Mouse (Mus musculus) embryo, embryonic 11 days (tissue): ENCODE results near the gene Deup1.
"Not testable (repeated sequence)": the region's sequence is repeated elsewhere in the genome, so short reads cannot be mapped to it uniquely, and the experiment has no call there.

Experiments used
- DNase-seq: peaks from one replicate; pipeline ENCODE4 v3.0.0-alpha.2; 2015

The Deup1 gene

DNA sequence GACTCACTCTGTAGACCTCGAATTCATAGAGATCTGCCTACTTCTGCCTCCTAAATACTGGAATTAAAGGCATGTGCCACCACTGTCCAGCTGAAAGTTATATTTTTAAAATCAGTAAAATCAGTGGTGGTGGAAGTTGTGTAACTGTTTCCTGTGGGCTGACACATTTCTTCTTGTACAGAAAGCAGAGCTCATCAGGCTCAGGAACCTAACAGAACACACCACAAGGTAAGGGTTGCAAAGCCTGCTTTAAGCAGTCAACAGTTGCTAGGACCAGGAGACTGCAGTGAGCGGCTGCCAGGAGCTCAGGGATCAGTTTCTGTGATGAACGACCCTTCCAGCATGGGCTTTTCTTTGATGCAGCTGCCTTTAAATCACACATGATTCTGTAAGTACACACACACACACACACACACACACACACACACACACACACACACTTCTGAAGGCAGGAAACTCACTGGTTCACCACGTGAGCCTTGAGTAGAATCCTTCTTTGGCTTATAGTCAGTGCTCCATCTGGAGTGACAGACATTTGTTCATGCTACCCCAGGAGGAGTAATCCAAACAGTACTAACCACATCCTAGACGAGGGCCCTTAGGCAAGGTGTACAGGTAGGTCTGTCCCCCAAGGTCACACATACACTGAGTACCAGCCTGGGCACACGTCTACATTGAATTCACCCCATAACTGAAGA, 40.4 kb downstream of the Deup1 start:
- DNase-seq, result no peak

DNA sequence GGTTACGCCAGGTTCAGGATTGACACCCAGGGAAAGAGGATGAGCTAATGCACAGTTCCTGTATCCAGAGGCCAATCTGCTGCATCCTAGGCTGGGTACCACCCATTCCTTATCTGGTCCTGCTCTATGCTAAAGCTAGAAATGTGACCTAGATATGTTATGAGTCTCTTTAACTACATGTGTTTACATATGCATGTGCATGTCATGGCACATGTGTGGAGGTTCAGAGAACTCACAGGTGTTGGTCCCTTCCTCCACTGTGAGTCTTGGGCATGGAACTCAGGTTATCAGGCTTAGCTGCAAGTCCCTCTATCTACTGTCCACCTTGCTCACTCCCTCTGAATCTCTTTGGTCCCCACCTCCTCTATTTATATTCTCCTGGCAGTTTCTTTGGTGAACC, 41.8 kb downstream of the Deup1 start:
- no peak for DNase-seq

DNA sequence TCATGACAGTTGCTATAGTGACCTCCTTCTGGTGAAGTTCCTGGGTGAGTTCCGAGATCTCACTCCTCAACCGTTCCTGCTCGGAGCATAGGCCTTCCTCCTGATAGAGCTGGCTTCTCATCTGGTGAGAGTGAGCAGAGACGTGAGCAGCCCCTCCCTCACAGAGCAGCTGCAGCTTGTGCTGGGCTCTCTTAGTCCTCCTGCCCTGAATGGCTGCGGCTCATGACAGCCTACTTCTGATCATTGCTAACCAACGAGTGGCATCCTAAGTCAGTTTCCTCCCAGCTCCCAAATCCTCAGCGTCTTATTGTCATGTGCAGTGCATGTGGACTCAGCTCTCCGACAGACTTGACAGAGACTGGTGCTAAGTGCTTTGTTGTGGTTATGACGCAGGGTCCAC, 43.5 kb downstream of the Deup1 start:
- DNase-seq, result no peak

DNA sequence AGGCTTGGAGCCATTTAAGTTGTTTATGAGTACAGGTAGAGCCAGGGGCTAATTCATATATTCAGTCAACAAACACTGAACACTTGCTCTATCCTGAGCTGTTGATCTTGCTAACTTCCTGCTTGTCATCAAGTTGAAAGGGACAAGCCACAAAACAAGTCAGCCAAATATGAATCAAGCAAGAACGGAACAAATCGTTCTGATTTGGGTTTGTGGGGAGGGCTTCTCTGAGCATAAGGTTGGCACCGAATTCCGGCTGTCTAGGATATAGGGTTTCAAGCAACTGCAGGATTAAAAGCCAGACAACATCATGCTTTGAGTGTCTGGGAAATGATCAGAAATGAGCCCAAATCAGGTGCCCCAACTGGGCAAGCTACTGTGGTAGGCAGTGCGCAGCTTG, 45.7 kb downstream of the Deup1 start:
- no peak for DNase-seq

DNA sequence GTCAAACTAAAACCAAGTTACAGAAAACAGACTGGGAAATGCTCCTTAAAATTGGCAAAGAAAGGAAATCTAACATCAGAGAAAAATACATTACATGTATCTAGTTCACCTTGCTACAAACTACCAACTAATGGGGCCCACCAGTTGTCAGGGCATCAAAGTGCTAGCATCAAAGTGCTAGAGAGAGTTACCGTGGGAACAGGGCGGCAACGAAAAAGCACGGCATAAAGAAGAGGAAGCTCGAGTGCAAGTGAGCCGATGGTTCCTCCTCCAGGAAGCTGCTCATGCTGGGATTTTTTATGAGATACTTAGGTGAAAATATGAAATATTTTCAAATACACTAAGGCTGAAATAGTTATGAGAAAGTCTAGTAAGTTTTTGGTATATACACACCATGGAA, 47.6 kb downstream of the Deup1 start:
- DNase-seq, result no peak

DNA sequence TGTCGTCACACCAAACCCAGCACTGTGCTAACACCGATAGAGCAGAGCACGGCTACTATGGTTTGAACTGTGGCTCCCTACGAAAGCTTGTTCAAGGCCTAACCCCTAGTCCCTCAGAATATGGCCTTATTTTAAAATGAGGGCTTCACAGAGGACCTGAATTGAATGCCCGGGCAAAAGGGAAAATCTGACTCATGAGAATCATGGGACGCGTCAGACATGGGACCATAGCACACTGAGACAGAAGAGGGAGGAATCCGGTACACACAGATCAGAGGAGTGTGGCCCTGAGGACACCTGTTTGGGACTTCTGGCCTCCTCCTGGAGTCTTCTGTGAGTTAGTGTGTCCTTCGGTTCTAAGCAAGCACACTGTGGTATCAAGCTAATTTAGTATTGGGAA, 48.8 kb downstream of the Deup1 start:
- no peak for DNase-seq

DNA sequence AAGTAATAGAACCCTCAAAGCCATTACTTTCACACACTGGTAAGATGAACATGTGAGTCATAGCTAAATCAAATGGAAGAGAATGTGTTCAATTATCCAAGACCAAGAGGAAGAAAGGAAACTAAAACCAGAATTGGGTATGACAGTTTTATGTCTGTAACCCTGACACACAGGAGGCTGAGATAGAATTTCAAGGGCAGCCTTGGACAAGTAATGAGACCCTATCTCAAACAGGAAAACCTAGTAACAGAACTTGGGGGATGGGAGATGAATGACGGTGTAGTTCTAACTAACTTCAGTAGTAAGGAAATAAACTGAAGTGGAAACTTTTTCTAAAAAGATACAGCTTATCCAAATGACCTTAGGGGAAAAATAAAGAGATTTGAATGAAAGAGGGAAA, 49.3 kb downstream of the Deup1 start:
- DNase-seq, result no peak

DNA sequence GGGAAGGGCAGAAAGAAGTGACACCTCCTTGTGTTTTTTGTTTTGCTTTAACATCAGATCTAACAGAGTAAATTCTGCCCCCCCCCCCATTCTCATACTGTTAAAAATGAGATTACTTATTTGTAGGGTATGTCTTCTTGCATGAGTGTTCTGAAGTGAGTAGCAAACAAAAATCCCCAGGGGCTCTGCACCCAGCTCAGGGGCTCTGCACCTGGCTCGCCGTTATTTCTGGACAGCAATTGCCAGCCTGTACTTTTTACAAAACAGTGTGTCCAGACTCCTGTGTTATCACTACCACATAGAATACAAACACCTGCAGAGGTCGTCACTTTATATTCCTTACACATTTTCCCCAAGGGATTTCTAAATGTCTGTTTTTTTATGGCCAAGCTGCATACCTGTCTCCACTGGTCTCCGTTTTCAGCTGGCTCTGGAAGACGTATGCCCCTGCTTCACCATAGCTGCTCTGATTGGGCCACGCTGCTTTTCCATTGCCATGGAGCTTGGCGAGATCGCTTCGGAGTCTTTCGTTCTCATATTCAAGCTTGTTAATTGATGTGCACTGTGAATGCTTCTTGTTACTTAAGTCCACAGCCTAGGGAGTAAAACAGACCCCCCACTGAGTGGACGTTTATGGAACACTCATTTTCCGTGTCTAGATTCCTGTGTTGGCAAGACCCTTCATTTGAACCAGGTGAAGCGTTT, 52.8 kb downstream of the Deup1 start:
- peak; percentile 15 for DNase-seq

DNA sequence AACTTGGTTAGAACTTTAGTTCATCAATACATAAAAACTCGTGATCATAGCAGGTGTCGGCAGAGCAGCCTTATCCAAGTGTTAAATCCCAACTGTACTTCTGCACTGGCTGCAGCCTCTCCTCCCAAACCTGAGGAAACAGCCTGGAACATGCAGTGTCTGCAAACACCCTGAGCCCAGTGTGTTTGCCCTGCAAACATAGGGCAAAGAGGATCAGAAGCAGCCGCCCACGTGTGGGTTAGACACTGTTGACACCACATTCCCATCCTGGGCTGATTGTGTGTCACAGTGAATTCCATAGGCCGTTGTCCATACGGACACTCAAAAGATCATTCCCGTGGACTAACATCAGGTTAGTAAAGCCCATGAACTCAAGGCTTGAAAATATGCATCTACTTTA, 65.4 kb downstream of the Deup1 start:
- no peak for DNase-seq

DNA sequence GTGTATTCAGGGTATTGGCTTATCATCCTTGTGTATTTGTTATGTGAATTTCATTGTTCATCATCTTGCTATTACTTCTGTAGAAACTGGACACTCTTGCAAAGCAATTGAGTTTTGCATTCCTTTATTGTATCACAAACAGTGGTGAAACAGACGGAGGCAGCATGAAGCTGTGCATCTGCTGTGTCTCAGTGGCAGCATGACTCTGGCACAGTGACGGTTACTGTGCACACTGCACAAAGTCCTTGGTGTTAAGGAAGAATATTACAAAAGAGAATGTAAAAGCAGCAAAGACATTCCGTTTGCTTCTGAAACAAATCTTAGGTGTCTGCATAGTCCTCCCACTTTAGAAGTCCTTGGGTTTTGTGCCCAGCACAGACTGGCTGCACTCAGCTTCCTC, 67.3 kb downstream of the Deup1 start:
- no peak for DNase-seq

DNA sequence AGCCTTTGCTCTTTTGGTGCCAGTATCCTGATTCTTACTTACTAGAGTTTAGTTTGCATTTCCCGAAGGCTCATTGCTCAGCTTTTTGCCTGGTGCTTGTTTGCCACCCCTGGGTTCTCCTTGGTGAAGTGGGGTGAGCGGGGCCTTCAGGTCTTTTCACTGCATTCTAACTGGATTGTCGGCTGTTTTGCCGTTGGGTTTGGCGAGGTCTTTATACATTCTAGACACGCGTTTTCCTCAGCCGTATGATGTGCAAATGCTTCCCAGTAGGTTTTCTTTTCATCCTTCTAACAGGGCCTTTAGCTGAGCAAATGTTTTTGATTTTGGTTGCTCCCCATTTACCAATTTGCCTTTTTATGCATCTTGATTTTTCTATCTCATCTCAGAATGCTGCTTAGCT, 74.4 kb downstream of the Deup1 start:
- no peak for DNase-seq

DNA sequence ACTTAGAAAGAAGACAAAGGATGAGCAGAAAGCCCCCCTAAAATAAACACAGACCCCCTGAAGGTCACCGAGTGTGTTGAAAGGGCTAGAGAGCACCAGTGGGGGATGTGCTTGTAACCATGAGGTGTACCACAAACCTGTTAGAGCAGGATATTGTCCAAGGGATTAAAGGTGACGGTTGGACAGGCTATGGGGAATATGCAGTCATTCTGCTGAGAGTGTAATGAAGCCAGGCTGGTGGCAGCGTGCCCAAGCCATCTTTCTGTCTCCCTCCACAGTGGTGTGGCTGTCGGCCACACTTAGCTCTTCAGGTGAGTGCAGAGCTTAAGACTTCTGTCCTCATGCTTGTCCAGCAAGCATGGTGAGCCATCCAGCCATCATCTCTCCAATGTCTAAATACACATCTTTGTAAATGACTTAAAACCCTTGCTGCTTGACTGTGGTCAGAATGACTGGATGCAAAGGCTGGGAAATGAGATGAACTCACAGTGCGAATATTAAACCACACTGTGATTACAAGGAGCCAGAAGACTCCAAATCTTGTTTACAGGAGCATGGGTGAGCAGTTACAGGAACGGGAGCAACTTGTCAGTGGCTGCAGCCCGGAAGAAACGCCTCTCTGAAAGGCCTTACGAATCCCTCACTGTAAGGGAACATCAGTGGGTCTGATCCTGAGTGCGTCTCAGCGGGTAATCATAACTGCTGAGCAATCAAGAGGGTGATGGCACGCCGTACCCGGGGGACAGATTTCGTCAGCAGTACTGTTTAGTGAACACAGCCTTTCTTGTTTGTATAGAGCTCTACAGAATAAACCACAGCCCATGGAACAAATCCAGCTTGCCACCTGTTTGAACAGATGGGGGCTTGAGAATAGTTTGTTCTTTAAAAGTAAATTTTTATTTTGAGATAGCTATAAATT, 75.5 kb downstream of the Deup1 start:
- no peak for DNase-seq

DNA sequence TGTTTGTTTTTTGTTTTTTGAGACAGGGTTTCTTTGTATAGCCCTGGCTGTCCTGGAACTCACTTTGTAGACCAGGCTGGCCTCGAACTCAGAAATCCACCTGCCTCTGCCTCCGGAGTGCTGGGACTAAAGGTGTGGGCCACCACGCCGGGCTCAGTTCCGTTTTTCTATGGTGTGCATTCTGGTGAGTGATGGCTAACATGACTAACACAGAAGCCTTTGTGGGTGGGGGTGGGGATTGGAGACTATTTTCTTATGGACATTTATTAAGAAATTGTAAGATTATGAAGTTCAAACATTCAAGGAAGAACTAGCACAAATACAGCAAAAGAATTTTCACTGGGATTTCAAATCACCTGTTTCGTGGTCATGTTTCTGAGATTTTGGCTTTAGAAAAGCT, 76.7 kb downstream of the Deup1 start:
- not testable (repeated sequence) for DNase-seq

DNA sequence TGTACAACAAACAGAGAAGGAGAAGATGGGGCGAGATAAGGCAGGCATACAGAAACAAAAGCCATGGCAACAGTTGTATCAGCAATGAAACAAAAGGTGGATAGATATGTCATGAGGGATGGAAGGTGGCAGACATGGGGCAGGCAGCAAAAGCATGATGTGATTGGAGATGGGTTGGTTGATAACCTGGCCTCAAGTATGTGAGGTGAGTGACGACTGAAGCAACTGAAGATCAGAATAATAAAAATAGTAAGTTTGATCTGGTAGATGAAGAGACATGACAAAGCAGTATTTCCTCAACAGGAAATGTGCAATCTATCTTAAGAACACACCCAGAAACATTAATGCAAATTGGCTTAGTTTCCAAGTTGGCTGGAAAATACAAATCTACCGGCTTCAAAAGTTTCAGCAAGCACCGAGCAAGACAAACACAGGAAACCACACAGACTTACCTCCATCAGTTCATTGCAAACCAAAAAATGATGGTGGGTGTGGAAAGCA, 77.2 kb downstream of the Deup1 start:
- DNase-seq, result no peak

DNA sequence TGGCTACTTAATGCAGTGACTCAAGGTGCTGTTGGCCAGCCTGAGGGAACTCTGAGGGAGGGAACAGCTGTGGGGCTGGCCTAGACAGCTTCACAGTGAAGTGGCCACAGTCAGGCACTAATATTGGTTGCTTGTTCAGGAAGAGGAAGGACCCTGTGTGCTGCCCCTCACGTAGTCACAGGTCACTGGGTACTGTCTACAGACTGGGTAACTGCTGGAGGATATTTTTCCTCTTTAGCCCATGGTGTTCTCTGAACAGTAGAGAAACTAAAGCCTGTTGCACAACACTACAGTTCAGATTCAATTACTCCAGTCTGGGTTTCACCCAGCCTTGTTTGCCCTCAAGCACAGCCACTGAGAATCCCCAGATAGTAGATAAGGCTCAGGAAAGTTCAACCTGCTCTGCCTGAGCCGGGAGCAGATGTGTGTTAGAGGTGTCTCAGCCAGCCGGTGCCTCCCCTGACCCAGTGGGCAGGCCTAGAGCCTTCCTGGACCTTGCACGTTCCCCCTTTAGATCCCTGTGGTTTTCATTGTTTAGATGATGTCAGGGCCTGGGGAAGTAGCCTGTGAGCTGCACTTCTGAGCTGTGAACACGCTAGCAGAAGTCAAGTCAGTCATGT, 85.9 kb downstream of the Deup1 start:
- DNase-seq, result no peak

DNA sequence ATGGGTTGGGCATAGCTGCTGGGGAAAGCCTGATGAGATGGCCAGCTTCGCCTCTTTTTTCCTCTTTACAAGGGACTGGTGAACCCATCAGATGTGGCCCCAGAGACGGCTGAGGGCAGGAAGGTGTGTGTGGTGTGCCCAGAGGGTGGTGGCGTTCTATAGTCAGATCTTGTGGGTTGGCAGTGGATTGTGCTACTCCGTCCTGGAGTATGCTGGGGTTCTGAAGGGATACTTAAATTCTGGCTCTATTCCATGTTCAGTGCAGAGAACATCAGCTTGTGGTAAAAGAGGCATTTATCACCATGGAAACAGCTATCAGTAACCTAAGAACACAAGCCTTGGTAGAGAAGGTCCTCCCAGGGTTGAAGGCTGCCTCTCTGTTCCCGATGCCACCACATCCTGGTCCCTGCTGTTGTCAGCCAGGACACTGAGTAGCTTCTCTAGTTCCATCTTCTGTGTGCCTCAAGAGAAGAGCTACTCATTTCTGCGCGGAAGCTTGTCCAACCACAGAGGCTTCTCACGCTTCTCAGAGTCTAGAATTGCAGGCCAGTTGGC, 88.7 kb downstream of the Deup1 start:
- no peak for DNase-seq

DNA sequence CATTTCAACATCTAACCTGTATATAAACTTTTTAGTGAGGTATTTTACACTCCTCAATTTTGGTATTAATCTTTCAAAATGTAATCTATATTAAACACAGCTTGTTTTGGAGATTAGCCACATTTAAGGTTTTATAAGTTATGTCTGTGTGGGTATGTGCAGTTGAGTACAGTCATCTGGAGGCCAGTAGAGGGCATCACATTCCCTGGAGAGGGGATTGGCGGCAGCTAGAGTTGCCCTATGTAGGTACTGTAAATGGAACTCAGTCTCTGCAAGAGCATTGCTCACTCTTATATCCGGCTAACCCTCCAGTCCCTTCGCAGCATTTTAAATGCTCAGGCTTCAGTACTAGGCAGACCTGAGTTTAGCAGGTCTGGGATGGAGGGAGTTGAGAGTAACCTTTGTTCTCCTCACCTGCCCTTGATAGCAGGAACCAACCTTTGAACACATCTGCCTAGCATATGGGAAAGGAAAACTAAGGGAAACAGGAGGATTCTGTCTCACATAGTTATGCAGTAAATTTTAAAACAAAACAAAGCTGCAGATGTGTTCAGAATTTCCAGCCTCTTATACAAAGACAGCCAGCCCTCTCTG, 90.2 kb downstream of the Deup1 start:
- DNase-seq, result no peak

DNA sequence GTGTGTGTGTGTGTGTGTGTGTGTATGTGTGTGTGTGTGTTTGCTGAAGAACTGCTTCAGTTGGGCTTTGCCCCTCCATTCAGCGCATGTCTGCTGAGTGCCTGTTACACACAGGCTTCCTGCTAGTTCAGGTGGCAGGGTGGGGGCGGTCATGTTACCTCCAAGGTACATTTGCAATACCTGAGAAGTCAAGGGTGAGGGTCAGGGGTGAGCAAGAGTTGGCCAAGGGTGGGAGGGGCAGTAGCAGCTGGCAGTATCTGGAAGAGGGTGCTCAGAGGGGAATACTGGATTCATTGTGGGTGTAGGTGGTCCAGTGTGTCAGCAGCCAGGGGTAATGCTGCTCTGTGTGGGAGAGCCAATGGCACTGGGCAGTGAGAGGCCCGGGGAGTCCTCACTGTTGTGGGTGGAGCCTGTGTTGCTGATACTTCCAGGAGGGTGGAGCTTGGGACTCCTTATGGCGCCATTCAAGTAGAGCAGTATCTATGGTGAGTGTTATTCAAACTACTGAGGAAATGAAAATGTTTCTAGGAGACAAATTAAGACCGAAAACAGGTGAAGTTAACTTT, 90.8 kb downstream of the Deup1 start:
- no peak for DNase-seq

DNA sequence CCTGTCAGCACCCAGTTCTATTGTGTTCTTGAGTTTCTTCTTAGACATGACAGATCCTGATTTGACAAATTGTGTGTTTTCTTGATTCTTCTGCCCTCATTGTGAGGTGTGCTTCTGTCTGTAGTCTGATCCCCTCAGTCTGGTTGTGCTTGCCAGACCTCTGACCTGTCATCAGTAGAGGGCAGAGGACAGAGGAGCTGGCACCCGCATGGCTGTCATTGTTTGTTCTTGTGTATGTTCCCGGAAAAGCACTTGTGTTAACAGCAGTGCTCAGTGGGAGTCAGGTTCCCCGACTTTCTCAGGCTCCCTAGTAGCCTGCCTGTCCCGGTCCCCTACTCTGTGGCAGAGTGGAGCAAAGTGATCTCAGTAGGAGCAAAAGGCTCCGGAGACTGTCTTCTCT, 92.3 kb downstream of the Deup1 start:
- no peak for DNase-seq

DNA sequence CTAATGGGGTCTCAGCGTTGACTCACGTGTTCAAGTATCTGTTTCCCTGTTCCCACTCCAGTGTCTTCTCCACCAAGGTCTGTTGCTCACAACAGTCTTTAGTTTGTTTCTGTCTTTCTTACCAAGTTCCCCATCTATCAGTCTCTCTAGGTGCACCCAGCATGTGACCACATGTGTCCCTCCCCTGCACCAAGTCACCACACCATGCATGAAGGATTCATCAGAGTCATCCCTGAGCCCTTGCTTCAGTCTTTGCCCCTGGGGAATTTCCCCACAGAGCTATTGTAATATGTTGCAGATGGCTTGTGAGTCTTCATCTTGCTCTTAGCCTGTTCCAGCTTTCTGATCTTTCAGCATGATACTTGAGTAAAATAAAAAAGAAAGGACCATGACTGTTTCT, 93.6 kb downstream of the Deup1 start:
- no peak for DNase-seq

DNA sequence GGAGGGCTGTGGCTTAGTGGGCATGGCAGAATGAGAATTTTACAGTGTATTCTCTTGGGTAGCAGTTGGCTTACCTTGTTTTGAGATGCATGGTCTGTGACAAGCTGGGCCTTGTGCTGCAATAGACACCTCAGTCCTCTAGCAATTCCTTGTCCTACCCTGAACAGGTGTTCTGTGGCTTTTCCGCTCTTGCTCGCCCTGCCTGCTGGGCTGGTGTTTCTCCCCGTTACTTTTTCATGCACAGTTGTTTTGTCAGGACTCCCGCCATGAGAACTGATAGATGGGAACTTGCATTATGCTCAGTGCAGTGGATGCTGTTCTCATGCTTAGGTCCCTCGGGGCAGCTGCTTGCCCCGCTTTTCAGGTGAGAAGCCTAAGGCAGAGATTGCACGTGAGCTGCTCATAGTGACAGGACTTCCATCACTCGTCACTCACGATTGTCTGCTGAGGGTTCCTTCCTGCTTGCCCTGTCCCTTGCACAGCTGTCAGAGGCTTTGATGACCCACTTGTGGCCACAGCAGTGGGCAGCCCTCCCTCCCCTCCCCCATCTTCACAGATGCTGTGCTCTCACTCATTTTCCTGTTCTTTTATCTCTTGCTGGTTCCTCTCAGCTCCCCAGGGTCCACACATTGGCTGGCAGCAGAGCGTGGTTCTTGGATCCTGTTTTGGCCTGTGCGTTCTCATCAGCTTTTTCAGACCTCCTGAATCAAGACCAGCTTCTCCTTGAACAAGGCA, 94.2 kb downstream of the Deup1 start:
- no peak for DNase-seq
